Mouse (Mus musculus) CH12.LX (cell line): ENCODE results near the gene Nfatc2ip. TPM values are rescaled to one million over a fixed set of nuclear protein-coding genes. Genes with fewer than 3 reads are reported as not detected.
A peak's percentile ranks its signal among the peaks of the same experiment; 100 is the strongest.

Source experiments
- DNase-seq: peaks from one replicate; pipeline ENCODE4 v3.0.0-alpha.2; 2013; ENCODE audit errors: extremely low read depth
- H3K27ac ChIP-seq: 2 replicates; pipeline ENCODE4 v1.5.1; 2012; ENCODE audit warnings: low read depth, mild to moderate bottlenecking, control low read depth, moderate library complexity; ENCODE audit not compliant: insufficient read depth
- H3K27me3 ChIP-seq: replicated peaks from 2 replicates; pipeline ENCODE3; 2012; ENCODE audit warnings: inconsistent platforms
- H3K36me3 ChIP-seq, 2 experiments: replicated peaks in 1 of 2; 2 replicates each; pipeline versions ENCODE3 to v1.6.1; 2012; ENCODE audit warnings: inconsistent platforms in 1 of 2, low read length in 1 of 2, mild to moderate bottlenecking in 1 of 2, mixed read lengths in 1 of 2, moderate library complexity in 1 of 2; ENCODE audit not compliant: control insufficient read depth in 1 of 2, insufficient read depth in 1 of 2
- H3K4me1 ChIP-seq, 2 experiments: 2 replicates each; pipeline ENCODE4 v1.6.1; 2012; ENCODE audit warnings: inconsistent platforms in 1 of 2, moderate library complexity in 1 of 2; ENCODE audit not compliant: insufficient read depth in 2 of 2, control insufficient read depth in 1 of 2
- H3K4me2 ChIP-seq: 2 replicates; pipeline ENCODE4 v1.6.1; 2012; ENCODE audit warnings: low read depth, mild to moderate bottlenecking, control low read depth; ENCODE audit not compliant: poor library complexity, insufficient read depth, severe bottlenecking
- H3K4me3 ChIP-seq, 3 experiments: fragments of 150-350 bp in 1 of 3; sonication (generic) in 1 of 3; replicated peaks in 1 of 3; 2 replicates each; pipeline versions ENCODE3 to v1.5.1; 2011 to 2012; ENCODE audit warnings: low read depth in 2 of 3, low read length in 2 of 3, mild to moderate bottlenecking in 2 of 3, moderate library complexity in 2 of 3, control low read depth in 1 of 3, improper control_type of control experiment in 1 of 3, inconsistent platforms in 1 of 3, mixed read lengths in 1 of 3; ENCODE audit not compliant: poor library complexity in 1 of 3
- H3K79me2 ChIP-seq: replicated peaks from 2 replicates; pipeline ENCODE4 v1.6.1; 2012; ENCODE audit warnings: mild to moderate bottlenecking, moderate library complexity; ENCODE audit not compliant: control insufficient read depth, poor library complexity, insufficient read depth, severe bottlenecking; ENCODE audit errors: extremely low read depth
- H3K9ac ChIP-seq: 2 replicates; pipeline ENCODE4 v1.6.1; 2012; ENCODE audit warnings: low read depth, mild to moderate bottlenecking, control low read depth, moderate library complexity; ENCODE audit not compliant: insufficient read depth
- H3K9me3 ChIP-seq: replicated peaks from 2 replicates; pipeline ENCODE3; 2012; ENCODE audit warnings: low read length, inconsistent platforms, mixed read lengths
- BHLHE40 ChIP-seq: IDR thresholded peaks from 2 replicates; pipeline ENCODE4 v1.6.1; 2011; ENCODE audit warnings: mild to moderate bottlenecking, low read depth, low read length, improper control_type of control experiment
- CHD1 ChIP-seq: IDR thresholded peaks from 2 replicates; pipeline ENCODE4 v1.6.1; 2012; ENCODE audit warnings: low read depth, low read length, improper control_type of control experiment, inconsistent platforms
- E2F4 ChIP-seq: IDR thresholded peaks from 2 replicates; pipeline ENCODE4 v1.6.1; 2011; ENCODE audit warnings: low read depth, low read length, improper control_type of control experiment; ENCODE audit not compliant: insufficient replicate concordance
- EP300 ChIP-seq: IDR thresholded peaks from 2 replicates; pipeline ENCODE4 v1.6.1; 2011; ENCODE audit warnings: low read length, improper control_type of control experiment
- ETS1 ChIP-seq: conservative IDR thresholded peaks from 2 replicates; pipeline ENCODE4 v1.6.1; 2012; ENCODE audit warnings: low read depth, mild to moderate bottlenecking, inconsistent platforms, low read length, improper control_type of control experiment, moderate library complexity
- HCFC1 ChIP-seq: IDR thresholded peaks from 2 replicates; pipeline ENCODE4 v1.6.1; 2012; ENCODE audit warnings: low read depth, mild to moderate bottlenecking, inconsistent platforms, low read length, improper control_type of control experiment
- IRF4 ChIP-seq: IDR thresholded peaks from 2 replicates; pipeline ENCODE4 v1.6.1; 2014; ENCODE audit warnings: low read depth, mild to moderate bottlenecking, inconsistent platforms, low read length, improper control_type of control experiment
- KAT2A ChIP-seq: IDR thresholded peaks from 2 replicates; pipeline ENCODE4 v1.6.1; 2012; ENCODE audit warnings: low read length, improper control_type of control experiment, inconsistent platforms; ENCODE audit not compliant: insufficient replicate concordance
- MAZ ChIP-seq: IDR thresholded peaks from 2 replicates; pipeline ENCODE4 v1.6.1; 2012; ENCODE audit warnings: low read depth, mild to moderate bottlenecking, inconsistent platforms, low read length, improper control_type of control experiment, moderate library complexity
- MYC ChIP-seq: IDR thresholded peaks from 2 replicates; pipeline ENCODE4 v1.6.1; 2011; ENCODE audit warnings: low read depth, mild to moderate bottlenecking, improper control_type of control experiment, low read length
- NELFE ChIP-seq: IDR thresholded peaks from 2 replicates; pipeline ENCODE4 v1.6.1; 2011; ENCODE audit warnings: low read depth, low read length, improper control_type of control experiment
- NRF1 ChIP-seq: IDR thresholded peaks from 2 replicates; pipeline ENCODE4 v1.6.1; 2014; ENCODE audit warnings: low read depth, mild to moderate bottlenecking, inconsistent platforms, low read length, improper control_type of control experiment, moderate library complexity
- PAX5 ChIP-seq: IDR thresholded peaks from 2 replicates; pipeline ENCODE4 v1.6.1; 2012; ENCODE audit warnings: low read length, inconsistent platforms, mixed read lengths
- POLR2A ChIP-seq: IDR thresholded peaks from 2 replicates; pipeline ENCODE4 v1.6.1; 2011; ENCODE audit warnings: low read depth, mild to moderate bottlenecking, improper control_type of control experiment, low read length
- POLR2AphosphoS2 ChIP-seq: IDR thresholded peaks from 2 replicates; pipeline ENCODE4 v1.6.1; 2011; ENCODE audit warnings: low read depth, low read length, improper control_type of control experiment
- RAD21 ChIP-seq: IDR thresholded peaks from 2 replicates; pipeline ENCODE4 v1.6.1; 2011; ENCODE audit warnings: low read depth, mild to moderate bottlenecking, low read length, improper control_type of control experiment, moderate library complexity
- RCOR1 ChIP-seq: conservative IDR thresholded peaks from 2 replicates; pipeline ENCODE4 v1.6.1; 2012; ENCODE audit warnings: low read depth, mild to moderate bottlenecking, inconsistent platforms, low read length, improper control_type of control experiment
- TBP ChIP-seq: conservative IDR thresholded peaks from 2 replicates; pipeline ENCODE4 v1.6.1; 2011; ENCODE audit warnings: low read depth, low read length, improper control_type of control experiment
- USF1 ChIP-seq: IDR thresholded peaks from 2 replicates; pipeline ENCODE4 v1.6.1; 2014; ENCODE audit warnings: low read depth, mild to moderate bottlenecking, inconsistent platforms, low read length, improper control_type of control experiment
- USF2 ChIP-seq: conservative IDR thresholded peaks from 2 replicates; pipeline ENCODE4 v1.6.1; 2011; ENCODE audit warnings: low read depth, low read length, improper control_type of control experiment
- ZKSCAN1 ChIP-seq: IDR thresholded peaks from 2 replicates; pipeline ENCODE4 v1.6.1; 2012; ENCODE audit warnings: low read depth, inconsistent platforms, low read length, improper control_type of control experiment, borderline replicate concordance
- ZMIZ1 ChIP-seq: IDR thresholded peaks from 2 replicates; pipeline ENCODE4 v1.6.1; 2012; ENCODE audit warnings: low read depth, mild to moderate bottlenecking, inconsistent platforms, low read length, improper control_type of control experiment
- dilution Hi-C: fragments of 300-500 bp; cut with MboI; formaldehyde crosslinking; loops from 2 replicates; pipeline ENCODE4 v1.14.3; 2020; ENCODE audit warnings: low sequenced_read_pairs; ENCODE audit not compliant: extremely low pct_unique_long_range_greater_than_20kb, extremely low pct_ligation_motif_present
- in situ Hi-C: fragments of 300-500 bp; cut with MboI; formaldehyde crosslinking; loops from 3 replicates; pipeline ENCODE4 v1.14.3; 2019; ENCODE audit warnings: low sequenced_read_pairs, low pct_ligation_motif_present, low pct_unique_long_range_greater_than_20kb, mixed read lengths
- polyA plus RNA-seq: library from polyadenylated mRNA; unstranded; fragments of >175 nt; gene quantifications from 2 replicates; pipeline ENCODE4 v1.2.1, GENCODE M21; 2012; ENCODE audit warnings: low read depth; ENCODE audit not compliant: insufficient read length
- total RNA-seq, 2 experiments: library from RNA; depleted of rRNA; stranded (reverse); fragments of 300-350 nt in 1 of 2; fragments of >200 nt in 1 of 2; gene quantifications; 2 replicates each; pipeline ENCODE4 v1.2.3; 2012 to 2014

The Nfatc2ip gene
- total and polyA plus RNA-seq, 3 experiments = 7.8 to 15.0 (median 13.9) TPM

DNA sequence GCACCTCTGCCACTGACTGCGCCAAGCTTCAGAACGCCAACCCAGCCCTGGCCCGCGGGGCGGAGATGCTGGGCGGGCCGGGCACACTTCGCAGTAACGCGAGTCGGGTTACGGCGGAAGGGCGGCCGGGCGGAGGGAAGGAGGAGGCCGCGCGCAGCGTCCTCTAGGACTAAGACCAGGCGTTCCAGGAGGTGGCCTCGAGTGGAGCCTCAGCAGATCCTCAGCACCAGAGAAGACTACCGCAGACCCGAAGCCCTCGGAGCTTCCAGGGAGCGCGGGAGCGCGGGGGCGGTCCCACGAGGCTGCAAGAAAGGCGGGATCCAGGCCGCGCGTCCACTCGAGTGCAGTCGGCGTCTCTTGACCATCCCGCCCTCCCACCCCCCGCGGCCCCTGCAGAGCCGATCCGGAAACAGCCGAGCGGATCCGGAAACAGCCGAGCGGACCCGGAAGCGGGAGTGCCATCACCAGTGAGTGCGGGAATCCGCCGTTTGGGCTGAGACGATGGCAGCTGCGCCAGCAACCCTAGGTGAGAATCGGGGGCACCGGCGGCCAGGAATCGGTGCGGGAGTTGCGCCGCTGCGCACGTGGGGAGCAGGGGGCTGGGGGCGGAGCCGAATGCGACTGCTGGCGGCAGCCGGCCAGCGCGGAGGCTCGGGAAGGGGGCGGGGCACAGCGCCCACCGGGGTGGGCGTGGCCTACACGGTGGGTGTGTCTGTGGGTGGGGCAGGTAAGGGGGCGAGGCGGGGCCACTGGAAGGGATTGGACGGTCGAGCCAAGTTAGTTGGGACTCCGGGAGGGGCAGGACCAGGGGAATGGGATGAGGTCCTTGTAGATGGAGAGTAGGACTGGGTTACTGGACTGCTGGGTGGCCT lies 32.3 kb upstream of the Nfatc2ip start, which contains the start of gene Rabep2 (continued):
- TF ChIP-seq RAD21 (no peak), EP300 (no peak), KAT2A (peak; percentile 71; the same call in 1 of the 2 replicates), USF2 (no peak), ZKSCAN1 (no peak), RCOR1 (no peak), USF1 (no peak), BHLHE40 (no peak), IRF4 (peak; percentile 79), HCFC1 (peak; percentile 73)

DNA sequence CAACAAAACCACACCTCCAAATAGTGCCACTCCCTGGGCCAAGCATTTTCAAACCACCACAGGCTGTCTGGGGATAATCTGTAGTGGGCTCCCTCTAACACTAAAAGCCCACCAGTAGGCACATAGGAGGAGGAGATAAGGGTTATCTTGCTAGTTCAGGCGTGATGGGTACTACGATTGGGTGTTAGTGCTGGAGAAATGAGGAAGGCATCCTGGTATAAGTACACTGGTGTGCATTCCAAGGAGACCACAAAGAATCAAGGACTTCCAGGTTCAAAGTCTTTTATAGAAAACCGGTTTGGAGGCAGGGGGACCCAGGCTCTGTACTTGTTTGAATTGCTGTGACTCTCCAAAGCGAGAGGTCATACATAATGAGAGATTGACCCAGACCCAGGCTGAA lies 31.6 kb upstream of the Nfatc2ip start:
- peak overlapping the region; percentile 37 for H3K4me2 ChIP-seq
- peak overlapping the region; percentile 56 to 75 (median 71) for H3K4me3 ChIP-seq
- peaks cover 11% of the 10 kb centered on the region; the same call in 1 of the 2 replicates for H3K79me2 ChIP-seq
- peaks cover 13 to 58% of the 10 kb centered on the region in 2 experiments for H3K4me1 ChIP-seq
- in situ Hi-C loops (no loop called here), dilution Hi-C loops (no loop called here)
- no peak for TF ChIP-seq BHLHE40
- no peak for TF ChIP-seq NRF1
- TF ChIP-seq MAZ = no peak
- TF ChIP-seq MYC = no peak
- TF ChIP-seq RCOR1 = no peak
- no peak for TF ChIP-seq ZMIZ1
- no peak for TF ChIP-seq ZKSCAN1
- no peak for TF ChIP-seq EP300
- no peak for TF ChIP-seq CHD1
- TF ChIP-seq TBP = no peak
- no peak for TF ChIP-seq ETS1
- no peak for TF ChIP-seq POLR2AphosphoS2
- no peak for TF ChIP-seq NELFE
- TF ChIP-seq E2F4 = no peak
- no peak for TF ChIP-seq PAX5
- no peak for TF ChIP-seq POLR2A
- no peak for DNase-seq
- no peaks in the 10 kb centered on the region for H3K27me3 ChIP-seq
- peaks cover 28 to 48% of the 10 kb centered on the region in 2 experiments for H3K36me3 ChIP-seq
- peaks cover 7% of the 10 kb centered on the region for H3K9me3 ChIP-seq
- peak overlapping the region; percentile 85 for H3K9ac ChIP-seq
- peak overlapping the region; percentile 60; the same call in 1 of the 2 replicates for H3K27ac ChIP-seq
